Mouse (Mus musculus) cerebellum, postnatal 4 days (tissue): Measurements from ENCODE around the gene Slc4a1.

Experiments
- DNase-seq, 2 experiments: peaks; one replicate each; pipeline ENCODE4 v3.0.0; 2022; ENCODE audit warnings: low spot score in 2 of 2, mixed read lengths in 1 of 2

Slc4a1 gene

GRCm38 (mm10) chr11:102350981-102351523, 15.0 kb downstream of the Slc4a1 start:
- DNase-seq = no peak

GRCm38 (mm10) chr11:102350416-102350815, 15.6 kb downstream of the Slc4a1 start:
- no peak for DNase-seq

GRCm38 (mm10) chr11:102349189-102349954, 16.6 kb downstream of the Slc4a1 start:
- DNase-seq = no peak

GRCm38 (mm10) chr11:102348771-102349170, 17.2 kb downstream of the Slc4a1 start:
- no peak for DNase-seq

- no peak for DNase-seq
These were observed 17.9 kb downstream of the Slc4a1 start for GRCm38 (mm10) chr11:102348101-102348585.

GRCm38 (mm10) chr11:102347683-102348082, 18.3 kb downstream of the Slc4a1 start:
- DNase-seq = no peak

- no peak for DNase-seq
These were observed 19.1 kb downstream of the Slc4a1 start for GRCm38 (mm10) chr11:102346926-102347325.

GRCm38 (mm10) chr11:102344458-102344857, 21.5 kb downstream of the Slc4a1 start:
- no peak for DNase-seq

GRCm38 (mm10) chr11:102342742-102343141, 23.3 kb downstream of the Slc4a1 start:
- no peak for DNase-seq

- DNase-seq = no peak
These were observed 24.9 kb downstream of the Slc4a1 start for GRCm38 (mm10) chr11:102341101-102341500.

GRCm38 (mm10) chr11:102339624-102340023, 26.4 kb downstream of the Slc4a1 start:
- DNase-seq = peak in 1 of 2 experiments; percentile 31

- DNase-seq = peak in 1 of 2 experiments; percentile 52
These were observed 26.8 kb downstream of the Slc4a1 start for GRCm38 (mm10) chr11:102339195-102339594.

- peak; percentile 44 to 84 for DNase-seq
These were observed 27.4 kb downstream of the Slc4a1 start for GRCm38 (mm10) chr11:102338561-102338960.

- no peak for DNase-seq
These were observed 28.1 kb downstream of the Slc4a1 start for GRCm38 (mm10) chr11:102337921-102338320.

- no peak for DNase-seq
These were observed 29.8 kb downstream of the Slc4a1 start for GRCm38 (mm10) chr11:102336191-102336590.

GRCm38 (mm10) chr11:102334973-102335700, 30.9 kb downstream of the Slc4a1 start:
- no peak for DNase-seq

GRCm38 (mm10) chr11:102334010-102334409, 32.0 kb downstream of the Slc4a1 start:
- no peak for DNase-seq

GRCm38 (mm10) chr11:102333061-102333460, 32.9 kb downstream of the Slc4a1 start:
- DNase-seq = no peak

- no peak for DNase-seq
These were observed 34.2 kb downstream of the Slc4a1 start for GRCm38 (mm10) chr11:102331806-102332205.

- no peak for DNase-seq
These were observed 36.0 kb downstream of the Slc4a1 start for GRCm38 (mm10) chr11:102330039-102330438.

GRCm38 (mm10) chr11:102329518-102329917, 36.5 kb downstream of the Slc4a1 start:
- DNase-seq = no peak

GRCm38 (mm10) chr11:102327839-102328238, 38.2 kb downstream of the Slc4a1 start:
- no peak for DNase-seq
